Mouse (Mus musculus) activated CD4-positive, CD25-positive, alpha-beta regulatory T cell (primary cell): ENCODE results near the gene Gm10097. TPM values are rescaled to one million over a fixed set of nuclear protein-coding genes. Genes with fewer than 3 reads are reported as not detected.

Experiments used
- polyA plus RNA-seq, 2 experiments: library from polyadenylated mRNA; unstranded; fragments of 100-300 nt; shearing (Covaris generic); gene quantifications; one replicate each; pipeline ENCODE4 v1.2.1; 2017

The Gm10097 gene
- not detected for polyA plus RNA-seq

DNA sequence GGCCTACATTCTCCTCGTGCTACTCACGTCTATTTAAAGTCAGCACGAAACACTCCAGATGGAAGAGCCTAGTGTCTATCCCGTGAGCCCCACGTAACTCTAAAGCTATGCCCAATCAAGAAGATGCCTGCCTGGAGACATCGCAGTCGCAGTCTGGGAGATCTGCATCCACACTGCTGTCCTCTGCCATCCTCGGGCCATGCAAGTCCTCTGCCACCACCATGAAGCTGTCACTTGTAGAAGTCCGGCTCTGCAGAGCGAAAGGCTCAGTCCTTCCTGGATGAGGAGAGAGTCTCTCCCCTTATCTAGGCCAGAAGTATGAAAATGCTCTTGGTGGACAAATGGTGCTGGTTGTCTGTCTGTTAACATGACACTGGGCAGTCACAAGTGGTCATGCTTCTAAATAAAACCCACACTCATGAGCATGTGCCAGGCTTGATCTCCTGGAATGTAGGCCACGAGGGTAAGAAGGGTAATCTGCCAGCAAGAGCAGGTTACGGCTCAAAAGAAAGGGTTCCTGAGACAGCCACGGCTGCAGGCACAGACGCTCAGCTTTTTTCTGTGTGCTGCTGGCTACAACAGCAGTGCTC is at the start of gene Gm10097:
Gm10097 (plus strand) TSS at position 517 of the 590 bp plus-strand sequence.

